Mouse (Mus musculus): ENCODE measurements around the gene Ociad2. TPM values are rescaled to one million over a fixed set of nuclear protein-coding genes. Genes with fewer than 3 reads are reported as not detected.

Gene Ociad2
- total RNA-seq, 2 experiments from 2014 or later, result 12.6 to 14.0 TPM

- no peak for DNase-seq (ENCODE audit: low spot score in 2 of 2)
Observed at GRCm38 (mm10) chr5:73309496-73309895, 31.3 kb downstream of the Ociad2 start.

- DNase-seq (ENCODE audit: low spot score in 2 of 2), result no peak
Observed at GRCm38 (mm10) chr5:73307297-73307696, 33.5 kb downstream of the Ociad2 start.

DNA sequence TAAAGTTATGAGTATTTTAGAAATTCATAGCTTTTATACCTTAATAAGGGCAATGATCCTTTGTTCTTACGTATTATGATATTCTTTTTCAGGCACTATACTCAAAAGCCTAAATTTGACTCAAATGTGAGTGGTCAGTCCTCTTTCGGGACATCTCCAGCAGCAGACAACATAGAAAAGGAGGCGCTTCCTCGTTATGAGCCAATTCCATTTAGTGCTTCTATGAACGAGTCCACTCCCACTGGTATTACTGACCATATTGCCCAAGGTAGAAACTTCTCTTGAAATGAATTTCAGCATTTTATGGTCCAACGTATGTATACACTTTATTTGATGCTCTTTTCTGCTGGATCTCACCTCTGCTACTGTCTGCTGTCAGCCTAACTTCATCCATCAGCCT lies 34.3 kb downstream of the Ociad2 start:
- no peak for DNase-seq (ENCODE audit: low spot score in 2 of 2)

DNA sequence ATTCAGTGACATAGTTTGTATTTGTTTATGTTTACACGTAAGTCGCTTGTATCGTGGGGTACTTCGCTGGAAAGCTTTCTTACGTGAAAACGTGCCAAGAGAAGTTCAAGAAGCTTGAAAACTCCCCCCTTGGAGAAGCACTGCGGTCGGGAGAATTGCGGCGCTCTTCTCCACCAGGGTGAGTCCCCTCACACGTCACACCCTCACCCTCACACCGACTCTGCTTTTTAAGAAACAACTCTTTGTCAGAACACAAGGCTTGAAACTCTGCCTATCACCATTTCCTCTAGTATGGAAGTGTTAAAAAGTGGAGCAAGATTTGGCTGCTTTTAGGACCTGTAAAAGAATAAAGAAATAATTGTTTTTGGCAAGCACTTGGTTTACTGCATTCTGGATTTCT lies 36.3 kb downstream of the Ociad2 start:
- DNase-seq (ENCODE audit: low spot score in 2 of 2), result no peak

- DNase-seq (ENCODE audit: low spot score in 2 of 2), result no peak
Observed at GRCm38 (mm10) chr5:73301601-73302307, 39.1 kb downstream of the Ociad2 start.

DNA sequence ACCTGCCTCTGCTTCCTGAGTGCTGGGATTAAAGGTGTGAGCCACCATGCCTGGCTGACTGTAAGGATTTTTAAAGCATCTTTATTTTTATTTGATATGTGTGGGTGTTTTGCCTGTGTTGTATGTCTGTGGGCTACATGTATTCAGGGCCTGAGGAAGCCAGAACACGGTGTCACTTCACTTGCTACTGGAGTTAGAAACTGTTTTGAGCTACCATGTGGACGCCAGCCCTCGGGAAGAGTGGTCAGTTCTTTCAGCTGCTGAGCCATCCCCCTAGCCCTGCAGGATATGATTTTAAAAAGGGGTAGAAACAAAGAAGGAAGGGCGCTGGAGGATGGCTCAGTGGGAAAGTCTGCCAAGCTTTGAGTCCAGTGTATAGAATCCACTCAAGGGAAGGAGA lies 44.9 kb downstream of the Ociad2 start:
- no peak for DNase-seq (ENCODE audit: low spot score in 2 of 2)

- DNase-seq (ENCODE audit: low spot score in 2 of 2), result no peak
Observed at GRCm38 (mm10) chr5:73295016-73295415, 45.8 kb downstream of the Ociad2 start.

- DNase-seq (ENCODE audit: low spot score in 2 of 2), result no peak
Observed at GRCm38 (mm10) chr5:73293458-73293827, 47.4 kb downstream of the Ociad2 start.

GRCm38 (mm10) chr5:73292502-73293457 lies 48.0 kb downstream of the Ociad2 start, which contains the start of gene Ociad1:
Ociad1 (plus strand) TSS chr5:73292784.
- peak; percentile 85 to 94 for DNase-seq (ENCODE audit: low spot score in 2 of 2)

GRCm38 (mm10) chr5:73289900-73290299 lies 50.9 kb downstream of the Ociad2 start:
- no peak for DNase-seq (ENCODE audit: low spot score in 2 of 2)

DNA sequence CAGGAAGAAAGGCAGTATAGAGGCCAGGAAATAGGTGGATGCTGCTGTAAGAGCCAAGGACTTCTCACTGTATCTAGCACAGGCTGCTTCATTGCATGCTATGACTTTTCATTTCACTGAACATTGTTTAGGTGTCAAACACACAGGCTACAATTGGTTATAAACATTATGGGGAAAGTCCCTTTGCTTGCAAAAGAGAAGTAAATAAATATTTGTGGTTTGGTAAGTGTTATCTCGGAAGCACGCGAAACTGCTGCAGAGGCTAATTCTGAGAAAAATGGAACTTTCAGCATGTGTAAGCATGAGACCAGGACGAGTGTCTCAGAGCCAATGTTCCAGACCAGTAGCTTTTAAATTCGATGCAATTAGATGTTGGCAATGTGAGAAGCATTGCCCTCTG lies 54.2 kb downstream of the Ociad2 start:
- DNase-seq (ENCODE audit: low spot score in 2 of 2), result no peak

DNA sequence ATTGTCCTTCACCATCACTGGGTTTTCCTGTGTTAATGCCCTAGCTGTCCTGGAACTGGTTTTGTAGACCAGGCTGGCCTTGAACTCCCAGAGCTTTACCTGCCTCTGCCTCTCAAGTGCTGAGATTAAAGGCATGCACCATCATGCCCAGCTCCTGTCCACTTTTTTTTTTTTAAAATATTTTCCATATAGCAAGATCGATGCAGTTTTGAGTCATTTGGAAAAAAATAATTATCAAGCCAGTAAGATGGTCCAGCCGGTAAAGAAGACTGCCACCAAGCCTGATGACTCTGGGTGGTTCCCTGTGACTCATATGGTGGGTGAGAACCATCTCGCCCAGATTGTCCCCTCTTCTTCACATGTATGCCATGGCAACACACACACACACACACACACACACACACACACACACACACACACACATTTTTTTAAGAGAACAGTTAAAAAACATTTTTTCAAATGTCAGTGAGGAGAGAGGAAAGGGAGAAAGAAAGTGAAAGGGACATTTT lies 55.3 kb downstream of the Ociad2 start:
- no peak for DNase-seq (ENCODE audit: low spot score in 2 of 2)

GRCm38 (mm10) chr5:73284046-73284445 lies 56.8 kb downstream of the Ociad2 start:
- no peak for DNase-seq (ENCODE audit: low spot score in 2 of 2)

- no peak for DNase-seq (ENCODE audit: low spot score in 2 of 2)
Observed at GRCm38 (mm10) chr5:73280567-73280850, 60.3 kb downstream of the Ociad2 start.

DNA sequence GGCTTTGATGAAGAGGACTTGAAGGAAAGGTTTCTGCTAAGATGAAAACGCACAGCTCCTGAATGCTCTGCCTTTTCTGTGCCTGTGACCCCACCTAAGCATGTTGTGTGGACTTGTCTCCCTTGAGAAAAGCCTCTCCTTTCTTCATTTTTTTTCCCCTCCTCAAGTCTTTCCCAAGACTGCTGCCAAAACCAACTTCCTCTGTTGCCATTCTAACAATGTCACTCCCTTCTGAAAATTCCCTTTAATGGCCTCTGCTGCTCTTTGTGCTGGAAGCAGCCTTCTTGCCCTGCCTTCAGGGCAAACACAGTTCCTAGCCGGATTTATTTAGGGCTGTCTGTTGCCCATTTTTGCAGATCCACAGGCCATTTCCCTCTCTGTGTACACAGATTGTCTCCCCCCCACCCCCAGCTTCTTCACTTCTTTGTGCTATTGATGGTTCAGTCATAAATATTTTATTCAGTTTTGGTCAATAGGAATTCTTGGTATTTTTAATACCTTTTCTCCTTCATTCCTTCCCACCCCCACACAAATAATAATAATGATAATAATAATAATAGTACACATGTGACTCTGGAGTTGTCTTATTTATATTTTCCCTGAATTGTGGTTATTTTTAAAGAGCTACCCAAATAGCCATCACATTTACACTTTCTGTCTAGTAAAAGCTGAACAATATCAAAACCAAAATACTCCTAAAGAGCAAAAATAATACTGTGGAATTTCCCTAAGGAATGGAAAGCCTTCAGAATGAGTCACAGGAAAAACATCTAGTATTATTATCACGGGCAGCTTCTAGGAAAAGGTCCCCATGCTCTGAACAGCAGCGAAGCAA lies 60.9 kb downstream of the Ociad2 start:
- DNase-seq (ENCODE audit: low spot score in 2 of 2), result no peak

- DNase-seq (ENCODE audit: low spot score in 2 of 2), result no peak
Observed at GRCm38 (mm10) chr5:73279190-73279589, 61.6 kb downstream of the Ociad2 start.

GRCm38 (mm10) chr5:73274941-73275340 lies 65.9 kb downstream of the Ociad2 start:
- DNase-seq (ENCODE audit: low spot score in 2 of 2), result no peak

GRCm38 (mm10) chr5:73273171-73273570 lies 67.7 kb downstream of the Ociad2 start:
- DNase-seq (ENCODE audit: low spot score in 2 of 2), result no peak
